Mouse (Mus musculus) midbrain, embryonic 16.5 days (tissue): ENCODE results near the gene Rnf216. TPM values are rescaled to one million over a fixed set of nuclear protein-coding genes. Genes with fewer than 3 reads are reported as not detected.

Experiments used
- ATAC-seq: fragments of 200-750 bp; cut with Nextera tagmentation; 2 replicates; pipeline ENCODE4 v1.8.0; 2017; ENCODE audit warnings: moderate TSS enrichment
- H3K27ac ChIP-seq: fragments of 300-500 bp; sonication (generic); 2 replicates; pipeline ENCODE4 v1.5.1; 2014; ENCODE audit warnings: mild to moderate bottlenecking, low read length, mixed read lengths
- H3K27me3 ChIP-seq: fragments of 300-500 bp; sonication (generic); 2 replicates; pipeline ENCODE4 v1.6.1; 2014; ENCODE audit warnings: low read depth, low read length, mixed read lengths; ENCODE audit not compliant: control insufficient read depth, insufficient read depth
- H3K36me3 ChIP-seq: fragments of 300-500 bp; sonication (generic); 2 replicates; pipeline ENCODE4 v1.6.1; 2014; ENCODE audit warnings: mild to moderate bottlenecking, low read length, moderate library complexity, mixed read lengths; ENCODE audit not compliant: control insufficient read depth, insufficient read depth
- H3K4me1 ChIP-seq: fragments of 300-500 bp; sonication (generic); 2 replicates; pipeline ENCODE4 v1.6.1; 2014; ENCODE audit warnings: mild to moderate bottlenecking, low read length, mixed read lengths; ENCODE audit not compliant: control insufficient read depth, insufficient read depth
- H3K4me2 ChIP-seq: fragments of 300-500 bp; sonication (generic); 2 replicates; pipeline ENCODE4 v1.6.1; 2014; ENCODE audit warnings: mild to moderate bottlenecking, low read length, mixed read lengths
- H3K4me3 ChIP-seq: fragments of 300-500 bp; sonication (generic); 2 replicates; pipeline ENCODE4 v1.5.1; 2014; ENCODE audit warnings: low read depth, mild to moderate bottlenecking, low read length, moderate library complexity, mixed read lengths
- H3K9ac ChIP-seq: fragments of 300-500 bp; sonication (generic); 2 replicates; pipeline ENCODE4 v1.6.1; 2014; ENCODE audit warnings: low read depth, low read length, mixed read lengths
- H3K9me3 ChIP-seq: fragments of 300-500 bp; sonication (generic); replicated peaks from 2 replicates; pipeline ENCODE4 v1.6.1; 2014; ENCODE audit warnings: mild to moderate bottlenecking, low read length, mixed read lengths; ENCODE audit not compliant: control insufficient read depth, poor library complexity, severe bottlenecking
- WGBS: fragments of 180-500 bp; shearing (Covaris S2); extraction: QIAGEN DNeasy Blood & Tissue Kit; methylation state at CpG from one replicate; pipeline ENCODE4 v1.1.7; 2014; 5-methylcytosine and 5-hydroxymethylcytosine counted together
- polyA plus RNA-seq: library from polyadenylated mRNA; unstranded; fragments of >200 nt; fragmentation: Nextera tagmentation; extraction: Ambion mirVana; gene quantifications from 2 replicates; pipeline ENCODE4 v1.2.1, GENCODE M21; 2015

Gene Rnf216
- polyA plus RNA-seq, 1 experiment from 2014 or later: 28.9 TPM

GRCm38 (mm10) chr5:143079806-143080205 lies 33.0 kb downstream of the Rnf216 start:
- H3K4me2 ChIP-seq: no peak overlapping the region
- WGBS: 100% methylated on average over 1 of the region's 1 CpGs
- peaks cover 24% of the 10 kb centered on the region; the same call in 1 of the 2 replicates for H3K36me3 ChIP-seq
- no peak overlapping the region for H3K9ac ChIP-seq
- no peak overlapping the region for H3K27ac ChIP-seq
- no peaks in the 10 kb centered on the region for H3K4me1 ChIP-seq
- ATAC-seq: no peak
- H3K9me3 ChIP-seq: no peaks in the 10 kb centered on the region
- H3K27me3 ChIP-seq: no peaks in the 10 kb centered on the region
- H3K4me3 ChIP-seq: no peak overlapping the region

DNA sequence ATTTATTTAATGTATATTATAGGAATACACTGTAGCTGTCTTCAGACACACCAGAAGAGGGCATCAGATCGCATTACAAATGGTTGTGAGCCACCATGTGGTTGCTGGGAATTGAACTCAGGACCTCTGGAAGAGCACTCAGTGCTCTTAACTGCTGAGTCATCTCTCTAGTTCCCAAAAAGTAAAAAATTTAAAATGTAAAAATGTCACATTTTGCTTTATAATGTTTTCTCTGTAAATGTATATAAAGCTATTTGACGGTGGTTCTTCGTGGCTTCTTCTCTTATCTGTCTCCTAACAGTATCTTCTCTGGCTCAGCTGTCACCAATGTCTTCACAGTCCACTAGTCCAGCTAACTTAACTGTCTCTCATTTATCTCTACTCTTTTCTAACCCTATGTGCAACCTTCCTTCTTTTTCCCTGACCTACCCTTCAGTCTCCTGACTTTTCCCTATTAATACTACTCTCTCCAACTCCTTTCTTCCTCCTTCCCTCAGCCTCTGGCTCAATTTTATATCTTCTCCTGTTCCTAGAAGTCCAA lies 36.1 kb downstream of the Rnf216 start:
- Histone ChIP-seq H3K9ac (no peak overlapping the region), H3K27me3 (no peaks in the 10 kb centered on the region), H3K36me3 (peaks cover 31% of the 10 kb centered on the region), H3K4me1 (no peaks in the 10 kb centered on the region), H3K27ac (no peak overlapping the region), H3K4me3 (no peak overlapping the region), H3K9me3 (no peaks in the 10 kb centered on the region), H3K4me2 (no peak overlapping the region)
- ATAC-seq: no peak
- 97% methylated on average over 3 of the region's 3 CpGs for WGBS

DNA sequence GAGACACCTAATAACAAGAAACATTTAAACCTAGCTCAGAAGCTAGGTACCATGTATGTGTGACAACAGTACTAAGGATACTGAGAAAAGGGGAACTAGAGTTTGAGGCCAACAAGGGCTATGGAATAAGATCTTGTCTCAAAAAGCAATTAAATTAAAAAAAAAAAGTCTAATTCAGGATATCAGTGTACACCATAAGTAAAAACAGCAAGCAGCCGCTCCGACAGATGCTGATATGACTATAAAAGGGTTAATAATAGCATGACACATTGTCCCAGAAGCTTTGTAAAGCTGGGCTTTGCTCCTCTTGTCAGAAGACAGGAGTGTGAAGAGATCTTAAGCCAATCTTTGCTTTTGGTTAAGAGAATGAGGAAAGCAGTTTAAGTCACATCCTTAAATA lies 36.8 kb downstream of the Rnf216 start:
- no peak for ATAC-seq

DNA sequence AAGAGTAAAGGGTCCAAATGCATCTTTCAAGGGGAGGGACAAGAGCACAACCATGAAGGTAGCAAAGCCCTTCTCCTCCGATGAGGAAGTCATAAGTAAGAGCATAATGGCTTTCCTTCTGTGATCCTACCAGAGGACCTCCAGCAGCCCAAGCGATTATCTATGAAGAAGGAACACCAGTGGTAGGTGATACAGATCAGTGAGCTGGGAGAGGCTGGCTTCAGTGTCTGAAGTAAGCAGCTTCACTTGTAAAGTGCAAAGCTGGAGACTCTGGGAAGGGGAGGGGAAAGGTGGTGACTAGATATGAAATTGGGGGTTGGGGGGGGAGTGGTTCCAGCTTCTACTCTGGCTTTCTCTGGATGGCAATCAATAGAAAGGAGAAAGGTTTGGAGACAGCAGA lies 43.7 kb downstream of the Rnf216 start:
- Histone ChIP-seq H3K4me2 (no peak overlapping the region), H3K27ac (no peak overlapping the region), H3K4me3 (no peak overlapping the region), H3K36me3 (peaks cover 19% of the 10 kb centered on the region), H3K9ac (no peak overlapping the region), H3K27me3 (no peaks in the 10 kb centered on the region), H3K9me3 (no peaks in the 10 kb centered on the region), H3K4me1 (peaks cover 5% of the 10 kb centered on the region; the same call in 1 of the 2 replicates)
- no peak for ATAC-seq
- WGBS: 92% methylated on average over 2 of the region's 2 CpGs

More for the DNA sequence above, 36.8 kb downstream of the Rnf216 start:
- Histone ChIP-seq H3K4me1 (no peaks in the 10 kb centered on the region), H3K9me3 (no peaks in the 10 kb centered on the region), H3K4me2 (no peak overlapping the region), H3K27me3 (no peaks in the 10 kb centered on the region), H3K9ac (no peak overlapping the region), H3K36me3 (peaks cover 31% of the 10 kb centered on the region), H3K27ac (no peak overlapping the region), H3K4me3 (no peak overlapping the region)
- 96% methylated on average over 2 of the region's 2 CpGs for WGBS

- Histone ChIP-seq H3K9me3 (no peaks in the 10 kb centered on the region), H3K9ac (no peak overlapping the region), H3K4me2 (no peak overlapping the region), H3K4me1 (peaks cover 5% of the 10 kb centered on the region; the same call in 1 of the 2 replicates), H3K27ac (no peak overlapping the region), H3K36me3 (peaks cover 16% of the 10 kb centered on the region), H3K27me3 (no peaks in the 10 kb centered on the region), H3K4me3 (no peak overlapping the region)
- 93% methylated on average over 3 of the region's 3 CpGs for WGBS
- ATAC-seq: no peak
Measured at GRCm38 (mm10) chr5:143068382-143068781, 44.4 kb downstream of the Rnf216 start.

DNA sequence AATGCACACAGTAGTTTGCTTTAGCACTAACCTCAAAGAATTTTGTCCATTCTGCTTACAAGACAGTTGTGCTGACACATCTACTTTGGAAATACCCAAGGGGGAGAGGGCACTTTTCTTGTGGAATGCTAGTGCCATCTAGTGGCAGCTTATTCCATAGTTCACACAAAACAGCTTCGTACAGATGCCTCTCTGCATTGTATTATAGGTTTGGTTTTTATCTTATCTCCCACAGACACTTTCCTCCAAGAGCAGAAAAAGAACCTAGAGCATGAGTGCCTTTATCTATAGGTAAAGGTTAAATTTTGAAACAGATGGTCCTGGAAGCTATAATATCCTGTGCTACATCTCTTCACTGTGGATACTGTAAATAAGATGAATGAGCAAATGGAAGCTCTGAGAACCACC lies 46.2 kb downstream of the Rnf216 start:
- H3K9ac ChIP-seq: no peak overlapping the region

GRCm38 (mm10) chr5:143066096-143066495 lies 46.7 kb downstream of the Rnf216 start:
- peaks cover 14% of the 10 kb centered on the region for H3K36me3 ChIP-seq
- peaks cover 9% of the 10 kb centered on the region for H3K4me1 ChIP-seq
- H3K27me3 ChIP-seq: no peaks in the 10 kb centered on the region
- ATAC-seq: 0 out of 2 replicates have a peak, but pooled peaks have one; percentile 32
- H3K4me3 ChIP-seq: no peak overlapping the region
- no peak overlapping the region for H3K9ac ChIP-seq
- no peaks in the 10 kb centered on the region for H3K9me3 ChIP-seq
- no peak overlapping the region for H3K4me2 ChIP-seq
- 96% methylated on average over 1 of the region's 1 CpGs for WGBS
- peak overlapping the region; percentile 43; the same call in 1 of the 2 replicates for H3K27ac ChIP-seq

More for the DNA sequence above, 46.2 kb downstream of the Rnf216 start:
- H3K4me2 ChIP-seq: no peak overlapping the region
- 5% methylated on average over 1 of the region's 1 CpGs for WGBS
- no peaks in the 10 kb centered on the region for H3K27me3 ChIP-seq
- peaks cover 5% of the 10 kb centered on the region; the same call in 1 of the 2 replicates for H3K4me1 ChIP-seq
- ATAC-seq: no peak
- H3K4me3 ChIP-seq: no peak overlapping the region
- H3K9me3 ChIP-seq: no peaks in the 10 kb centered on the region
- H3K27ac ChIP-seq: peak overlapping the region; percentile 43; the same call in 1 of the 2 replicates
- H3K36me3 ChIP-seq: peaks cover 14% of the 10 kb centered on the region

- Histone ChIP-seq H3K4me2 (no peak overlapping the region), H3K27ac (no peak overlapping the region), H3K36me3 (peaks cover 14% of the 10 kb centered on the region), H3K4me3 (no peak overlapping the region), H3K9ac (no peak overlapping the region), H3K9me3 (no peaks in the 10 kb centered on the region), H3K4me1 (peaks cover 14% of the 10 kb centered on the region), H3K27me3 (no peaks in the 10 kb centered on the region)
- WGBS: 71% methylated on average over 2 of the region's 2 CpGs
- no peak for ATAC-seq
Measured at GRCm38 (mm10) chr5:143065230-143065629, 47.6 kb downstream of the Rnf216 start.

DNA sequence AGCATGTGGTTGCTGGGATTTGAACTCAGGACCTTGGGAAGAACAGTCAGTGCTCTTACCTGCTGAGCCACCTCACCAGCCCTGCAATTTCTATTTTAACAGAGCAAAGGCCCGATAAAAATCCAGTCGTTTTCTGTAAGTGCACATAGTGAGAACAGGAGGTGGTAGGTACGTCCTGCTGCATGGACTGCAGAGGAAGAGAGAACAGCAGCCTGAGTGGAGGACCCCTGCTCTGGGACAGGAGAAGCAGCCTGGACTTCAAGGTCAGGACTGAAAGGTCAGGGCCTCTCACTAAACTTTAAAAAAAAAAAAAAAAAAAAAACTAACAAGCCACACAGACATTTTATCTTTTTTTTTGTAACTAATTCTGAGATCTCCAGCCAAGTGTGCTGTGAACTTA lies 50.5 kb downstream of the Rnf216 start:
- peaks cover 14% of the 10 kb centered on the region for H3K4me1 ChIP-seq
- H3K9ac ChIP-seq: no peak overlapping the region
- peak overlapping the region; percentile 80 for H3K27ac ChIP-seq
- H3K36me3 ChIP-seq: peaks cover 8% of the 10 kb centered on the region; the same call in 1 of the 2 replicates
- H3K9me3 ChIP-seq: no peaks in the 10 kb centered on the region
- H3K27me3 ChIP-seq: no peaks in the 10 kb centered on the region
- H3K4me2 ChIP-seq: no peak overlapping the region
- ATAC-seq: no peak
- 73% methylated on average over 3 of the region's 3 CpGs for WGBS
- H3K4me3 ChIP-seq: no peak overlapping the region
